Comparison of ENCODE assay signal across 11 mouse cellular contexts in genomic region chr1:180312286-180312685, GRCm38 (mm10). TPM values are rescaled to one million over a fixed set of nuclear protein-coding genes. Genes with fewer than 3 reads are reported as not detected.
DNase-seq lines count a peak whose midpoint lies in the region; ATAC-seq lines count a peak whose summit lies in the region.
"Had no signal": no experiment of that assay in that cellular context is flagged by ENCODE, and none has a peak within 500 bp of the region (broad histone marks: within the 10 kb centered on the region; RNA-seq: fewer than 3 reads in every experiment).

No protein-coding gene starts in this region.

- DNase-seq in heart, embryonic 10.5 days (ENCODE audit: low spot score), result no peak
- DNase-seq in heart, adult 8-10 months (ENCODE audit: low spot score), result no peak
- DNase-seq in neural tube, embryonic 11.5 days (ENCODE audit: low spot score), result no peak
- no peak for DNase-seq in neural tube, embryonic 10.5 days (ENCODE audit: extremely low spot score, low spot score)
- no peak for DNase-seq in hindbrain, embryonic 14.5 days (ENCODE audit: low spot score)
- DNase-seq in lung, postnatal 14 days, result no peak
- no peak for DNase-seq in testis, postnatal 14 days (ENCODE audit: low spot score)
- DNase-seq: B cell, adult 2 months; liver had no signal

- 63% methylated on average over 6 of the region's 6 CpGs for WGBS in heart, embryonic 10.5 days
- 41% methylated on average over 6 of the region's 6 CpGs for WGBS in neural tube, embryonic 11.5 days
- whole genome bisulfite sequencing in hindbrain, embryonic 14.5 days, result 18% methylated on average over 6 of the region's 6 CpGs
- 79% methylated on average over 6 of the region's 6 CpGs for WGBS in stomach, embryonic 16.5 days

- H3K4me3 ChIP-seq in heart, embryonic 10.5 days, result no peak overlapping the region
- H3K4me3 ChIP-seq in neural tube, embryonic 11.5 days (ENCODE audit: low read depth, low read length), result no peak overlapping the region
- H3K4me3 ChIP-seq in hindbrain, embryonic 14.5 days (replicated peaks; ENCODE audit: low read length), result no peak overlapping the region
- H3K4me3 ChIP-seq in stomach, embryonic 16.5 days (replicated peaks; ENCODE audit: low read length), result no peak overlapping the region
- H3K4me3 ChIP-seq: lung, embryonic 15.5 days had no signal

- H3K4me2 ChIP-seq in neural tube, embryonic 11.5 days (ENCODE audit: low read depth), result peak overlapping the region; percentile 40; the same call in 1 of the 2 replicates
- H3K4me2 ChIP-seq in hindbrain, embryonic 14.5 days (replicated peaks), result 0 out of 2 replicates have a peak overlapping the region, but pooled peaks have one; percentile 3
- no peak overlapping the region for H3K4me2 ChIP-seq in stomach, embryonic 16.5 days (ENCODE audit: low read depth, low read length)
- H3K4me2 ChIP-seq: lung, embryonic 15.5 days had no signal

- H3K9ac ChIP-seq in neural tube, embryonic 11.5 days (ENCODE audit: low read length), result no peak overlapping the region; the same call in 1 of the 2 replicates
- H3K9ac ChIP-seq in hindbrain, embryonic 14.5 days, result no peak overlapping the region
- H3K9ac ChIP-seq in stomach, embryonic 16.5 days (ENCODE audit: low read length), result no peak overlapping the region
- H3K9ac ChIP-seq: lung, embryonic 15.5 days had no signal

- no peaks in the 10 kb centered on the region for H3K9me3 ChIP-seq in heart, embryonic 10.5 days
- H3K9me3 ChIP-seq in neural tube, embryonic 11.5 days (ENCODE audit: control insufficient read depth, low read length), result no peaks in the 10 kb centered on the region
- no peaks in the 10 kb centered on the region for H3K9me3 ChIP-seq in hindbrain, embryonic 14.5 days (ENCODE audit: control insufficient read depth, low read length)
- no peaks in the 10 kb centered on the region for H3K9me3 ChIP-seq in stomach, embryonic 16.5 days (replicated peaks; ENCODE audit: control insufficient read depth, low read length)
- H3K9me3 ChIP-seq: lung, embryonic 15.5 days had no signal

- ATAC-seq in neural tube, embryonic 11.5 days (ENCODE audit: insufficient read depth, low FRiP score, low TSS enrichment), result 0 out of 2 replicates have a peak, but pooled peaks have one; percentile 36
- no peak for ATAC-seq in hindbrain, embryonic 14.5 days (ENCODE audit: low FRiP score)
- ATAC-seq in stomach, embryonic 16.5 days (ENCODE audit: insufficient read depth, low FRiP score), result no peak

- H3K36me3 ChIP-seq in heart, embryonic 10.5 days, result no peaks in the 10 kb centered on the region
- H3K36me3 ChIP-seq in neural tube, embryonic 11.5 days (ENCODE audit: control insufficient read depth, insufficient read depth, low read length), result no peaks in the 10 kb centered on the region
- no peaks in the 10 kb centered on the region for H3K36me3 ChIP-seq in hindbrain, embryonic 14.5 days (replicated peaks; ENCODE audit: control insufficient read depth, insufficient read depth)
- no peaks in the 10 kb centered on the region for H3K36me3 ChIP-seq in stomach, embryonic 16.5 days (ENCODE audit: control insufficient read depth, insufficient read depth, low read length)
- H3K36me3 ChIP-seq: lung, embryonic 15.5 days had no signal

- H3K27me3 ChIP-seq in heart, embryonic 10.5 days (ENCODE audit: insufficient read depth, poor library complexity, severe bottlenecking), result peaks cover 14% of the 10 kb centered on the region; the same call in 1 of the 2 replicates
- no peaks in the 10 kb centered on the region for H3K27me3 ChIP-seq in neural tube, embryonic 11.5 days (ENCODE audit: control insufficient read depth, insufficient read depth, low read length)
- H3K27me3 ChIP-seq in hindbrain, embryonic 14.5 days (ENCODE audit: control insufficient read depth, insufficient read depth, low read length), result no peaks in the 10 kb centered on the region
- no peaks in the 10 kb centered on the region for H3K27me3 ChIP-seq in stomach, embryonic 16.5 days (ENCODE audit: control insufficient read depth, insufficient read depth, low read length)
- H3K27me3 ChIP-seq: lung, embryonic 15.5 days had no signal

- H3K27ac ChIP-seq in heart, embryonic 10.5 days, result peak overlapping the region; percentile 63; the same call in 1 of the 2 replicates
- peak overlapping the region; percentile 67 for H3K27ac ChIP-seq in neural tube, embryonic 11.5 days (ENCODE audit: low read depth, low read length)
- H3K27ac ChIP-seq in hindbrain, embryonic 14.5 days, result peak overlapping the region; percentile 66
- H3K27ac ChIP-seq in stomach, embryonic 16.5 days (ENCODE audit: low read length), result peak overlapping the region; percentile 28
- H3K27ac ChIP-seq: lung, embryonic 15.5 days had no signal

- peaks cover 40% of the 10 kb centered on the region for H3K4me1 ChIP-seq in heart, embryonic 10.5 days
- H3K4me1 ChIP-seq in neural tube, embryonic 11.5 days (ENCODE audit: control insufficient read depth, insufficient read depth, low read length), result 0 out of 2 replicates have a peak, but pooled peaks cover 10% of the 10 kb centered on the region
- peaks cover 29% of the 10 kb centered on the region for H3K4me1 ChIP-seq in hindbrain, embryonic 14.5 days (replicated peaks; ENCODE audit: control insufficient read depth, insufficient read depth, low read length)
- peaks cover 22% of the 10 kb centered on the region for H3K4me1 ChIP-seq in stomach, embryonic 16.5 days (ENCODE audit: control insufficient read depth, insufficient read depth, low read length)

RNA-seq across cellular contexts. Expression of gene Itpkb, which starts 18.0 kb away (rescaled TPM):
- 4.0 and 4.6 TPM in 2 replicates for polyA plus RNA-seq in heart, embryonic 10.5 days (2016; fragmentation: Nextera tagmentation; extraction: Ambion mirVana)
- 10 to 100 TPM; 40.9 to 59.4 (median 57.3) TPM for total RNA-seq in heart, adult 8-10 months (2022)
- 2.6 and 2.8 TPM in 2 replicates for polyA plus RNA-seq in neural tube, embryonic 11.5 days (2014; fragmentation: Nextera tagmentation; extraction: Ambion mirVana)
- 2.7 and 3.0 TPM in 2 replicates for polyA plus RNA-seq in hindbrain, embryonic 14.5 days (2014; fragmentation: Nextera tagmentation; extraction: Ambion mirVana)
- 6.0 and 7.2 TPM in 2 replicates for polyA plus RNA-seq in stomach, embryonic 16.5 days (2015; fragmentation: Nextera tagmentation; extraction: Ambion mirVana)

RNA-seq across cellular contexts. Expression of gene Psen2, which starts 49.0 kb away (rescaled TPM):
- polyA plus RNA-seq in heart, embryonic 10.5 days (2016; fragmentation: Nextera tagmentation; extraction: Ambion mirVana), result 15.6 and 16.4 TPM in 2 replicates
- 10 to 100 TPM; 14.7 to 16.0 (median 15.3) TPM for total RNA-seq in heart, adult 8-10 months (2022)
- polyA plus RNA-seq in neural tube, embryonic 11.5 days (2014; fragmentation: Nextera tagmentation; extraction: Ambion mirVana), result 6.4 and 7.5 TPM in 2 replicates
- polyA plus RNA-seq in hindbrain, embryonic 14.5 days (2014; fragmentation: Nextera tagmentation; extraction: Ambion mirVana), result 16.0 and 16.5 TPM in 2 replicates
- polyA plus RNA-seq in stomach, embryonic 16.5 days (2015; fragmentation: Nextera tagmentation; extraction: Ambion mirVana), result 17.4 and 20.7 TPM in 2 replicates
